Mouse (Mus musculus) fibroblast of lung, adult 2 months (primary cell): ENCODE measurements around the gene Gria2.

Experiments used
- DNase-seq: peaks from one replicate; pipeline ENCODE4 v3.0.0-alpha.2; 2011; ENCODE audit warnings: low read depth

Gene Gria2

GRCm38 (mm10) chr3:80802596-80803081, at the start of gene Gria2:
Gene Gria2 (minus strand): TSS chr3:80802835.
- DNase-seq = peak; percentile 27

- no peak for DNase-seq
These were observed 48.3 kb upstream of the Gria2 start for GRCm38 (mm10) chr3:80850947-80851346.

GRCm38 (mm10) chr3:80845634-80846033, 43.0 kb upstream of the Gria2 start:
- DNase-seq = no peak

GRCm38 (mm10) chr3:80839845-80840244, 37.2 kb upstream of the Gria2 start:
- no peak for DNase-seq

GRCm38 (mm10) chr3:80837583-80837982, 34.9 kb upstream of the Gria2 start:
- DNase-seq = no peak

- no peak for DNase-seq
These were observed 21.3 kb upstream of the Gria2 start for GRCm38 (mm10) chr3:80823975-80824374.

- no peak for DNase-seq
These were observed 16.0 kb upstream of the Gria2 start for GRCm38 (mm10) chr3:80818619-80819018.

GRCm38 (mm10) chr3:80813734-80814133, 11.1 kb upstream of the Gria2 start:
- no peak for DNase-seq

GRCm38 (mm10) chr3:80812237-80812636, 9.6 kb upstream of the Gria2 start:
- no peak for DNase-seq

- DNase-seq = peak; percentile 5
These were observed 2.7 kb upstream of the Gria2 start for GRCm38 (mm10) chr3:80805327-80805726.

GRCm38 (mm10) chr3:80803811-80804210, 1.2 kb upstream of the Gria2 start:
- DNase-seq = no peak

GRCm38 (mm10) chr3:80803211-80803610, 576 bp upstream of the Gria2 start:
- DNase-seq = no peak

GRCm38 (mm10) chr3:80801827-80802310, 766 bp downstream of the Gria2 start:
- no peak for DNase-seq

GRCm38 (mm10) chr3:80800995-80801826, 1.4 kb downstream of the Gria2 start:
- no peak for DNase-seq

- DNase-seq = no peak
These were observed 2.2 kb downstream of the Gria2 start for GRCm38 (mm10) chr3:80800299-80800994.

- no peak for DNase-seq
These were observed 4.7 kb downstream of the Gria2 start for GRCm38 (mm10) chr3:80797935-80798334.

- DNase-seq = no peak
These were observed 5.9 kb downstream of the Gria2 start for GRCm38 (mm10) chr3:80796764-80797163.

- no peak for DNase-seq
These were observed 7.4 kb downstream of the Gria2 start for GRCm38 (mm10) chr3:80795284-80795683.

- DNase-seq = no peak
These were observed 15.4 kb downstream of the Gria2 start for GRCm38 (mm10) chr3:80787116-80787744.

GRCm38 (mm10) chr3:80781144-80781530, 21.5 kb downstream of the Gria2 start:
- no peak for DNase-seq

- no peak for DNase-seq
These were observed 22.1 kb downstream of the Gria2 start for GRCm38 (mm10) chr3:80780383-80781143.

- DNase-seq = no peak
These were observed 26.0 kb downstream of the Gria2 start for GRCm38 (mm10) chr3:80776628-80777027.
